Mouse (Mus musculus): ENCODE measurements around the gene Gm15155. TPM values are rescaled to one million over a fixed set of nuclear protein-coding genes. Genes with fewer than 3 reads are reported as not detected.
"Not testable (repeated sequence)": the region's sequence is repeated elsewhere in the genome, so short reads cannot be mapped to it uniquely, and the experiment has no call there.

Gm15155 gene
- polyA plus RNA-seq, 1 experiment from 2014 or later, result not detected

DNA sequence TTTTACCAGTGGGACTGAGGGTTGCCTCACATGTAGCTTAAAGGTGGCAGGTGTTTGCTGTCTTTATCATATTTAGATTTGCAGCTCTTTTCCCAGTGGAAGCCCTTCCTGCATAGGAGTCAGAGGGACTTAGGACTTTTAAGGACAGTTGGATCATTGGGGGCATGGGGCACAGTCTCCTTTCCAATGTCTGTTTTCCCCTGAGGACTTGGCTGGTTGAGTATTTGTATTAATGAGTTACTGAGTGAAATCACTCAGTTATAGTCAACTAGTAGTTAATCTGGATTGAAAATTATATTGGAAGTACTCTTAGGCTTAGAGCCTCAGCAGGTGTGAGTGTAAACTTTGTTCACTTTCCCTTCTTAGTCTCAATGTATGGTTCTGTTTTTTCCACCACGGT is 275.5 kb downstream of the Gm15155 start:
- Histone ChIP-seq H3K36me3 (replicated peaks; ENCODE audit: insufficient read depth, low read length) (no peaks in the 10 kb centered on the region), H3K27me3 (ENCODE audit: insufficient read depth, low read length) (no peaks in the 10 kb centered on the region), H3K4me1 (ENCODE audit: insufficient read depth) (no peaks in the 10 kb centered on the region), H3K4me3 (ENCODE audit: low read depth, low read length) (no peak overlapping the region), H3K4me2 (ENCODE audit: low read depth, low read length) (no peak overlapping the region), H3K9ac (replicated peaks) (no peak overlapping the region), H3K9me3 (ENCODE audit: low read length) (no peaks in the 10 kb centered on the region), H3K27ac (ENCODE audit: low read depth) (no peak overlapping the region)
- WGBS (ENCODE audit: insufficient replicate concordance), result 59% methylated on average over 1 of the region's 1 CpGs
- ATAC-seq, result no peak
- DNase-seq, result no peak
- TF ChIP-seq EP300 (IDR thresholded peaks at IDR 0.05; ENCODE audit: low read depth) (no peak), CTCF (IDR thresholded peaks at IDR 0.05; ENCODE audit: low read depth) (no peak)

DNA sequence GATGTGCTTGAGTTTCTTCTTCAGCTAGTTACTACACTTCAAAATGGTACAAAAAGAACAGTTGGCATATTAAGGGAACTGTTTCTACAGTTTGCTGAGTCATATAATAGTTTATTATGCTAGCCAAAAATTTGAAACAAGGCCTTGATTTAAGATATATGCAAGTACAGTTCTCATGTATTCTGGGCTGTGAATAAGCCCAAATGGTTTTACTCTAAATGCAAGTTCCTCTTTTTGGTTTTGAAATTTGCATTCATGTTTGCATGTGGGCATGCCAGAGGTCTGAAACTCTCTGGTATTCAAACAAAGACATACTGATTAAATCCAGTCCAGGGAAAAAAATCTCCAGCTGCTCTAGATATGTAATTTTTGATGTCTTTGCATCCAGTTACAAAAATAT is 277.2 kb downstream of the Gm15155 start:
- no peaks in the 10 kb centered on the region for H3K27me3 ChIP-seq (ENCODE audit: insufficient read depth, low read length)
- H3K4me2 ChIP-seq (ENCODE audit: low read depth, low read length), result no peak overlapping the region
- no peak overlapping the region for H3K27ac ChIP-seq (ENCODE audit: low read depth)
- ATAC-seq (no peak), DNase-seq (no peak)
- H3K36me3 ChIP-seq (replicated peaks; ENCODE audit: insufficient read depth, low read length), result no peaks in the 10 kb centered on the region
- TF ChIP-seq CTCF (IDR thresholded peaks at IDR 0.05; ENCODE audit: low read depth), result no peak
- TF ChIP-seq EP300 (IDR thresholded peaks at IDR 0.05; ENCODE audit: low read depth), result no peak
- H3K9me3 ChIP-seq (ENCODE audit: low read length), result no peaks in the 10 kb centered on the region
- H3K9ac ChIP-seq (replicated peaks), result no peak overlapping the region
- H3K4me3 ChIP-seq (ENCODE audit: low read depth, low read length), result no peak overlapping the region
- H3K4me1 ChIP-seq (ENCODE audit: insufficient read depth), result no peaks in the 10 kb centered on the region

DNA sequence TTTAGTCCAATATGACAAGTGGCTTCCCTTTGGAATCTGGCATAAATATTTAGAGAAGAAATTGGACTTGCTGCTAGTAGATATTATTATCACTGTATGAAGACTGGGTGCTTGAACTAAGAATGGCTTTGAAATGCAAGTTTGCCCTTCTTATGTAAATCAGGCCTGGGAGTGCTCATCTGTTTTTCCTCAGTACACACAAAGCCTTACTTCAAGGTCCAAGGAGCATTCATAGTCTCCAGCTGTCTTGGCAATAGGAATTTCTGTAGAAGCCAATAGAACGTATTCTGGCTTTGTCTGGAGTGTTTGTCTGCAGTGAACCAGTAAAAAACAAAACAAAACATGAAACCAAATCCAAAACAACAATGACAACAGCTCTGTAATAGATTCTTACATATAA is 278.6 kb downstream of the Gm15155 start:
- ATAC-seq (no peak), DNase-seq (no peak)
- Histone ChIP-seq H3K4me1 (ENCODE audit: insufficient read depth) (no peaks in the 10 kb centered on the region), H3K27ac (ENCODE audit: low read depth) (no peak overlapping the region), H3K27me3 (ENCODE audit: insufficient read depth, low read length) (no peaks in the 10 kb centered on the region), H3K4me2 (ENCODE audit: low read depth, low read length) (no peak overlapping the region), H3K9me3 (ENCODE audit: low read length) (no peaks in the 10 kb centered on the region), H3K4me3 (ENCODE audit: low read depth, low read length) (no peak overlapping the region), H3K9ac (replicated peaks) (no peak overlapping the region), H3K36me3 (replicated peaks; ENCODE audit: insufficient read depth, low read length) (no peaks in the 10 kb centered on the region)
- no peak for TF ChIP-seq CTCF (IDR thresholded peaks at IDR 0.05; ENCODE audit: low read depth)
- no peak for TF ChIP-seq EP300 (IDR thresholded peaks at IDR 0.05; ENCODE audit: low read depth)
- 45% methylated on average over 1 of the region's 1 CpGs for WGBS (ENCODE audit: insufficient replicate concordance)

DNA sequence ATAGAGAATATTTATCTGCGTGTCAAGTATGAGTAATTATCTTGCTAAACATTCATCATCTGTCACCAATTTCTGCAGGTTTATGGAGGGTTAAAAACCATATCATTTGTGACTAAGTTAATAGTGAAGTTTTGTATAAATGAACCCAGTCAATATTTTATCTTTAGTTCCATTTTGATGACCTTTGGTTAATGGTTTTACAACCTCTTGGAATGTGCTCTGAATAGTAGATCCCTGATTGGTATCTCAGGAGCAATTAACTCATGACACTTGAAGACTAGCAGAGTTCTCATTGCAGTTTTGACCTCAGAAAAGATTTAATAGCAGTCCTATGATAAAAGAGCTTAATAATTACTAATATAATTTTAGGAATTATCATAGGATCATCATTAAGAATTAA is 385.2 kb downstream of the Gm15155 start:
- Histone ChIP-seq H3K4me3 (ENCODE audit: low read depth, low read length) (no peak overlapping the region), H3K36me3 (replicated peaks; ENCODE audit: insufficient read depth, low read length) (no peaks in the 10 kb centered on the region), H3K4me2 (ENCODE audit: low read depth, low read length) (no peak overlapping the region), H3K27ac (ENCODE audit: low read depth) (no peak overlapping the region), H3K9me3 (ENCODE audit: low read length) (no peaks in the 10 kb centered on the region), H3K9ac (replicated peaks) (no peak overlapping the region), H3K27me3 (ENCODE audit: insufficient read depth, low read length) (no peaks in the 10 kb centered on the region), H3K4me1 (ENCODE audit: insufficient read depth) (no peaks in the 10 kb centered on the region)
- 72% methylated on average over 1 of the region's 1 CpGs for WGBS (ENCODE audit: insufficient replicate concordance)
- ATAC-seq, result no peak
- DNase-seq, result no peak
- TF ChIP-seq EP300 (IDR thresholded peaks at IDR 0.05; ENCODE audit: low read depth) (no peak), CTCF (IDR thresholded peaks at IDR 0.05; ENCODE audit: low read depth) (no peak)

DNA sequence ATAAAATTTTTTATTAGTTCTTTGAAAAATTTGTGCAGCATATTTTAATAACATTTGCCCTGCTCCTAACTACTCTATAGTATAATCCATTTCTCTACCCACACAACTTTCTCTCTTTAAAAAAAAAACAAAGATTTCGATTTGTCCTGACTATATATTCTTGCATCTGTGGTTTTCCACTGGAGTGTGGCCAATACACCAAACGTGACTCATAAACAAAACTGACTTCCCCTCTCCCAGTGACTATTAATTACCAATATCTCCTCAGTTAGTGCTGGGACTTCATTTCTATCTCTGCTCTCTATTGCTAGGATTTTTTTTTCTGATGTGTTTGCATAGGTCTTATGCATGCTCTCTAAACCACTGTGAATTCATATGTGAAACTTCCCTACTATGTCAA is 531.2 kb downstream of the Gm15155 start:
- no peak for DNase-seq

DNA sequence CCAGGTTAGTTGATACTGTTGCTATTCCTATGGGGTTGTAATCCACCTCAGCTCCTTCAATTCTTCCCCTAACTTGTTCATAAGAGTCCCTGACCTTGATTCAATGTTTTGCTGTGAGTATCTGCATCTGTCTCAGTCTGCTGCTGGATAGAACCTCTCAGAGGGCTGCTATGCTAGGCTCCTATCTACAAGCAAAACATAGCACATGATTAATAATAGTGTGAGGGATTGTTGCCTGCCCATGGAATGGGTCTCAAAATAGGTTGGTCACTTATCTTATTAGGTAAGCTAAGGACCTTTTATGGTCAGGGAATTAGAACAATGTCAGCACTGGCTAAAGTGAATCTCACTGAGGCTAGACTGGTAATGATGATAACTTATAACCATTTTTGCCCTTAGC is 547.0 kb downstream of the Gm15155 start:
- H3K9me3 ChIP-seq (ENCODE audit: low read length), result no peaks in the 10 kb centered on the region
- H3K4me2 ChIP-seq (ENCODE audit: low read depth, low read length), result no peak overlapping the region
- ATAC-seq (no peak), DNase-seq (no peak)
- H3K4me1 ChIP-seq (ENCODE audit: insufficient read depth), result no peaks in the 10 kb centered on the region
- no peak overlapping the region for H3K4me3 ChIP-seq (ENCODE audit: low read depth, low read length)
- H3K27ac ChIP-seq (ENCODE audit: low read depth), result no peak overlapping the region
- TF ChIP-seq EP300 (IDR thresholded peaks at IDR 0.05; ENCODE audit: low read depth), result no peak
- TF ChIP-seq CTCF (IDR thresholded peaks at IDR 0.05; ENCODE audit: low read depth), result no peak
- H3K9ac ChIP-seq (replicated peaks), result no peak overlapping the region
- H3K36me3 ChIP-seq (replicated peaks; ENCODE audit: insufficient read depth, low read length), result no peaks in the 10 kb centered on the region
- no peaks in the 10 kb centered on the region for H3K27me3 ChIP-seq (ENCODE audit: insufficient read depth, low read length)

More for the DNA sequence above, 531.2 kb downstream of the Gm15155 start:
- 45% methylated on average over 2 of the region's 2 CpGs for WGBS (ENCODE audit: insufficient replicate concordance)
- H3K27me3 ChIP-seq (ENCODE audit: insufficient read depth, low read length), result no peaks in the 10 kb centered on the region
- no peaks in the 10 kb centered on the region for H3K9me3 ChIP-seq (ENCODE audit: low read length)
- H3K4me1 ChIP-seq (ENCODE audit: insufficient read depth), result no peaks in the 10 kb centered on the region
- H3K27ac ChIP-seq (ENCODE audit: low read depth), result no peak overlapping the region
- no peaks in the 10 kb centered on the region for H3K36me3 ChIP-seq (replicated peaks; ENCODE audit: insufficient read depth, low read length)
- no peak overlapping the region for H3K9ac ChIP-seq (replicated peaks)
- TF ChIP-seq CTCF (IDR thresholded peaks at IDR 0.05; ENCODE audit: low read depth), result no peak
- TF ChIP-seq EP300 (IDR thresholded peaks at IDR 0.05; ENCODE audit: low read depth), result no peak
- H3K4me3 ChIP-seq (ENCODE audit: low read depth, low read length), result no peak overlapping the region
- no peak for ATAC-seq
- H3K4me2 ChIP-seq (ENCODE audit: low read depth, low read length), result no peak overlapping the region

DNA sequence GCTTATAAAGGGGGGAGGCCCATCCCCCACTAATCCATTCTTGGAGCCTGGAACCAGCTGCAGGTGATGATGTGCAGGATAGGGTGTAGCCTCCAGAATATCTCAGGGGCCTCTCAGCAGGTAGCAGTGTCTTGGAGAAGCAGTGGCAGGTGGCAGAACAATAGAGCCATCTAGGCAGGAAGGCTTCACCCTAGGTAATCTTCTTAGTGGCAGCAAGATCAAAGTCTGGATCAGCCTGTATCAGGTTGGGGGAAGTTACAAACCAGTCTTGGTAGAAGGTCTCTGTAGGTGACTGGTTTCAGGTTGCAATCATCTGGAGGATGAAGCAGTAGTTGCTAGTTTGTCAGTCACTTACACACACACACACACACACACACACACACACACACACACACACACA is 679.3 kb downstream of the Gm15155 start:
- H3K9me3 ChIP-seq (ENCODE audit: low read length); H3K27me3 ChIP-seq (ENCODE audit: insufficient read depth, low read length); H3K4me1 ChIP-seq (ENCODE audit: insufficient read depth); H3K4me2 ChIP-seq (ENCODE audit: low read depth, low read length); DNase-seq; H3K36me3 ChIP-seq (replicated peaks; ENCODE audit: insufficient read depth, low read length); ATAC-seq; H3K4me3 ChIP-seq (ENCODE audit: low read depth, low read length); H3K27ac ChIP-seq (ENCODE audit: low read depth); H3K9ac ChIP-seq (replicated peaks): not testable (repeated sequence)

Other genes with a start within 250 kb of the Gm15155 start
- not detected in 2 replicates for gene Ptchd1, start 927 bp upstream of the Gm15155 start, polyA plus RNA-seq (2015; fragmentation: Nextera tagmentation; extraction: Ambion mirVana)